Mouse (Mus musculus) G1E (cell line): ENCODE results near the gene 4930415O20Rik. TPM values are rescaled to one million over a fixed set of nuclear protein-coding genes. Genes with fewer than 3 reads are reported as not detected.

Experiments used
- ATAC-seq: 2 replicates; pipeline ENCODE4 v1.8.0; 2016; ENCODE audit warnings: mild to moderate bottlenecking; ENCODE audit not compliant: insufficient number of reproducible peaks, poor library complexity, low FRiP score, severe bottlenecking; ENCODE audit errors: extremely low read depth
- DNase-seq: peaks from one replicate; pipeline ENCODE4 v3.0.0; 2012; ENCODE audit warnings: low spot score
- H3K27me3 ChIP-seq: 2 replicates; pipeline ENCODE4 v1.6.1; 2012; ENCODE audit warnings: mild to moderate bottlenecking, low read length, inconsistent platforms; ENCODE audit not compliant: insufficient read depth
- H3K36me3 ChIP-seq: replicated peaks from 2 replicates; pipeline ENCODE3; 2012; ENCODE audit warnings: mild to moderate bottlenecking, inconsistent platforms
- H3K4me1 ChIP-seq: 2 replicates; pipeline ENCODE4 v1.6.1; 2012; ENCODE audit warnings: low read depth, low read length, inconsistent platforms, mixed read lengths; ENCODE audit not compliant: insufficient read depth
- H3K4me3 ChIP-seq: 2 replicates; pipeline ENCODE4 v1.5.1; 2012; ENCODE audit warnings: low read depth, mild to moderate bottlenecking, inconsistent platforms, low read length, moderate library complexity, mixed read lengths
- H3K9me3 ChIP-seq: replicated peaks from 2 replicates; pipeline ENCODE4 v1.6.1; 2012; ENCODE audit warnings: inconsistent platforms
- CTCF ChIP-seq: IDR thresholded peaks from 2 replicates; pipeline ENCODE4 v1.5.1; 2012; ENCODE audit warnings: low read depth, low read length, inconsistent platforms, mixed read lengths
- GATA1 ChIP-seq: IDR thresholded peaks from 2 replicates; pipeline ENCODE4 v1.6.1; 2012; ENCODE audit warnings: borderline replicate concordance, low read length, inconsistent platforms, mixed read lengths
- GATA2 ChIP-seq: IDR thresholded peaks from 2 replicates; pipeline ENCODE4 v1.6.1; 2012; ENCODE audit warnings: low read depth, low read length, inconsistent platforms, borderline replicate concordance
- POLR2AphosphoS5 ChIP-seq: IDR thresholded peaks from 2 replicates; pipeline ENCODE4 v1.6.1; 2012; ENCODE audit warnings: low read depth, low read length, inconsistent platforms; ENCODE audit not compliant: insufficient replicate concordance
- TAL1 ChIP-seq: conservative IDR thresholded peaks from 2 replicates; pipeline ENCODE4 v1.6.1; 2012; ENCODE audit warnings: low read depth, low read length, inconsistent platforms, mixed read lengths
- polyA plus RNA-seq: library from polyadenylated mRNA; stranded (reverse); fragments of >175 nt; gene quantifications from 2 replicates; pipeline ENCODE4 v1.2.3, GENCODE M21; 2012
- total RNA-seq, 2 experiments: library from RNA; stranded (forward) in 1 of 2; stranded (reverse) in 1 of 2; fragments of 200-1000 nt in 1 of 2; fragments of >200 nt in 1 of 2; fragmentation: Nextera tagmentation in 1 of 2; gene quantifications; 2 replicates each; pipeline ENCODE4 v1.2.3; 2014 to 2017

The 4930415O20Rik gene
- total and polyA plus RNA-seq, 3 experiments: not detected

GRCm38 (mm10) chr15:98567278-98568134 lies 3.3 kb upstream of the 4930415O20Rik start:
- Histone ChIP-seq H3K27me3 (no peaks in the 10 kb centered on the region), H3K4me1 (peaks cover 32% of the 10 kb centered on the region)
- no peak for TF ChIP-seq CTCF
- no peak for TF ChIP-seq TAL1
- TF ChIP-seq POLR2AphosphoS5: no peak
- TF ChIP-seq GATA2: no peak
- no peak for TF ChIP-seq GATA1

GRCm38 (mm10) chr15:98568256-98569033 lies 2.4 kb upstream of the 4930415O20Rik start:
- Histone ChIP-seq H3K4me1 (peaks cover 28% of the 10 kb centered on the region), H3K4me3 (peak overlapping the region; percentile 98), H3K36me3 (peaks cover 35% of the 10 kb centered on the region), H3K27me3 (no peaks in the 10 kb centered on the region), H3K9me3 (no peaks in the 10 kb centered on the region)
- TF ChIP-seq GATA1: no peak
- no peak for TF ChIP-seq TAL1
- no peak for TF ChIP-seq CTCF
- TF ChIP-seq GATA2: no peak
- no peak; the same call in 1 of the 2 replicates for TF ChIP-seq POLR2AphosphoS5
- ATAC-seq (no peak), DNase-seq (no peak)

More at GRCm38 (mm10) chr15:98567278-98568134, 3.3 kb upstream of the 4930415O20Rik start:
- H3K9me3 ChIP-seq: no peaks in the 10 kb centered on the region
- peak overlapping the region; percentile 98 for H3K4me3 ChIP-seq
- ATAC-seq: peak; percentile 95
- DNase-seq: peak; percentile 83
- peaks cover 44% of the 10 kb centered on the region for H3K36me3 ChIP-seq

GRCm38 (mm10) chr15:98569216-98569615 lies 1.6 kb upstream of the 4930415O20Rik start:
- Histone ChIP-seq H3K27me3 (no peaks in the 10 kb centered on the region), H3K36me3 (peaks cover 28% of the 10 kb centered on the region), H3K4me3 (peak overlapping the region; percentile 98), H3K4me1 (peaks cover 25% of the 10 kb centered on the region), H3K9me3 (no peaks in the 10 kb centered on the region)
- TF ChIP-seq GATA2 (no peak), POLR2AphosphoS5 (no peak), TAL1 (no peak), CTCF (no peak), GATA1 (no peak)
- no peak for DNase-seq
- no peak for ATAC-seq

GRCm38 (mm10) chr15:98569795-98570365 lies 924 bp upstream of the 4930415O20Rik start:
- TF ChIP-seq POLR2AphosphoS5 (0 out of 2 replicates have a peak, but pooled peaks have one; percentile 41), CTCF (no peak)
- H3K4me3 ChIP-seq: peak overlapping the region; percentile 28; the same call in 1 of the 2 replicates
- DNase-seq (no peak), ATAC-seq (no peak)
- H3K4me1 ChIP-seq: peaks cover 21% of the 10 kb centered on the region
- H3K27me3 ChIP-seq: no peaks in the 10 kb centered on the region
- H3K9me3 ChIP-seq: no peaks in the 10 kb centered on the region
- peaks cover 25% of the 10 kb centered on the region for H3K36me3 ChIP-seq

- Histone ChIP-seq H3K4me1 (peaks cover 13% of the 10 kb centered on the region), H3K4me3 (no peak overlapping the region), H3K27me3 (peaks cover 17% of the 10 kb centered on the region), H3K36me3 (peaks cover 14% of the 10 kb centered on the region), H3K9me3 (no peaks in the 10 kb centered on the region)
- no peak for TF ChIP-seq GATA2
- no peak for TF ChIP-seq GATA1
- no peak for TF ChIP-seq TAL1
- TF ChIP-seq POLR2AphosphoS5: no peak
- no peak for TF ChIP-seq CTCF
- no peak for ATAC-seq
- no peak for DNase-seq
These were observed 2.5 kb downstream of the 4930415O20Rik start for GRCm38 (mm10) chr15:98573293-98573692.

GRCm38 (mm10) chr15:98579310-98579709 lies 8.5 kb downstream of the 4930415O20Rik start:
- ATAC-seq (no peak), DNase-seq (no peak)
- Histone ChIP-seq H3K27me3 (peaks cover 39% of the 10 kb centered on the region), H3K36me3 (no peaks in the 10 kb centered on the region), H3K4me1 (no peaks in the 10 kb centered on the region), H3K9me3 (no peaks in the 10 kb centered on the region), H3K4me3 (no peak overlapping the region)
- no peak for TF ChIP-seq GATA2
- no peak for TF ChIP-seq POLR2AphosphoS5
- TF ChIP-seq TAL1: no peak
